Mouse (Mus musculus): ENCODE measurements around the gene Gcm1.

DNA sequence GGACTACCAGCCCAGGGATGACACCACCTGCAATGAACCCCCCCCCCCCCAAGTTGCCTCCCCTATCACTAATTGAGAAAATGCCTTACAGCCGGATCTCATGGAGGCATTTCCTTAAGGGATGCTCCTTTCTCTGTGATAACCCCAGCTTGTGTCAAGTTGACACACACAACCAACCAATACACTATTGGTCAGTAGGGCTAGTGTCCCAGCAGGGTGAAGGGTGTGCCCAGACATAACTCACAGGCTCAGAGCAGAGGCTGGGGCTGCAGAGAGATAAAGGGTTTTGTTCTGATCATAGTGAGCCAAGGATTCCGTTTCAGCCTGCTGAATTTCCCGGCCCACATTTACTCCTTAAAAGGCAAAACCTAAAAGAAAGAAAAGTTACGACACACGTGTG is 18.8 kb downstream of the Gcm1 start:
- TF ChIP-seq POLR2A (IDR thresholded peaks at IDR 0.05; ENCODE audit: low read depth, low read length) (no peak), CTCF (conservative IDR thresholded peaks at IDR 0.05; ENCODE audit: insufficient read depth, insufficient read length, low read depth, low read length) (no peak)
